Mouse (Mus musculus) ZHBTc4 (cell line): ENCODE measurements around the gene Cox5a.
A peak's percentile ranks its signal among the peaks of the same experiment; 100 is the strongest.

ENCODE experiments used
- DNase-seq: peaks from one replicate; pipeline ENCODE4 v3.0.0-alpha.2; 2011; ENCODE audit warnings: low read depth, low spot score

The Cox5a gene

DNA sequence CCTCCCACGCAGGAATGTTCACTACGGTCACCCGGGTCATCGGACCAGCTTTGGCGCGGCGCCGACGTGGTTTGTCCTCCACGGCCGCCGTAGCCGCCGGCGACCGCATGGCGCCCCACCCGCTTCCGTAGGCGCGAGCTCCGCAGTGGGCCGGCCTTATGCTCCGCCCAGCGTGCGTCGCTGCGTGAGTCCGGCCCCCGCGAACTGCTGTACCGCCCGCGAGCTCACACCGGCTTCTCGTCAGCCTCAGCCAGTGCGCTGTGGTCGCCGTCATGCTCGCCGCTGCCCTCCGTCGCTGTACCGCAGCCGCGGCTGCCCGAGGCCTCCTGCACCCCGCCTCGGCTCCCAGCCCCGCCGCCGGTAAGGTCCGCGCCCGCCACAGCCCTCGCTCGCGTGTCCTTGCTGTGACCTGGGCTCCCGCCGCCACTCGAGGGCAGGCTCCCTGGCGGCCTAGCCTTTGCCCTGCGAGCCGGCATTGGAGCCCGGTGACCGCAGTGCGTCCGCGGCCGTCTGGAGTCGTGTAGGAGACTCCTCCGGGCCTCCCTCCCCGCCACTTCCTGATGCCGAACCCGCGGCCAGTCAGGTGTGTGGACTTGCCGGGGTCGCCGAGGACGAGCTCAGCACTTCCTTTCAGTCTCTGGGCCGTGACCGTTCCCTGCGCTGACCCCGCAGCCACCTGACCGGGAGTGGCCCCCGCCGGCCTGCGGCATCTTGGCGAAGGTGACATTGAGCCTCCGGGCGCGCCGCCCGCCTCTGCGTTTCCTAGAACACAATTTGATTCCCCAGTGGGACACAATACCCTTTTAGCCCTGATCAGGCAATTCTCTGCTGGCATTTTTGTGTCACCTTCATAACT lies at the start of gene Cox5a:
TSS of gene Cox5a (plus strand) at position 219 of the 856 bp plus-strand sequence.
- peak; percentile 97 for DNase-seq

DNA sequence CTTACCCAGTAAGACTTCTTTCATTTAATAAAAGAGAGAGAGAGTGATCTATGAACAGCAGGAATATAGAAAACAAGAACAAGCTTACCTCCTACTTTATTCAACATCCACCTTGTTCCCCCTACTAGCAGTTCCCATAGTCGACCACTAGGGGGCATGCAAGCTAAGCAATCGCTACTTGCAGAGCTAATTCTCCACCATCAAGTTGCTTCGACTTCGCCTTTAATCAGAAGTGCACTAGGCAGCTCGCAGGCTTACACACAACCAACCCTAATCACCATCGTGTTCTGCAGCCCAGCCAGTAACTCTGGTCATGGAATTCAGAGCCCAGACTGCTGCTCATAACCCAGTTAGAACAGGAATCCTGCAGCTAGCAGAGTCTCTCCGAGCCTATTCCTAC lies 35.3 kb upstream of the Cox5a start:
- DNase-seq = peak; percentile 90

DNA sequence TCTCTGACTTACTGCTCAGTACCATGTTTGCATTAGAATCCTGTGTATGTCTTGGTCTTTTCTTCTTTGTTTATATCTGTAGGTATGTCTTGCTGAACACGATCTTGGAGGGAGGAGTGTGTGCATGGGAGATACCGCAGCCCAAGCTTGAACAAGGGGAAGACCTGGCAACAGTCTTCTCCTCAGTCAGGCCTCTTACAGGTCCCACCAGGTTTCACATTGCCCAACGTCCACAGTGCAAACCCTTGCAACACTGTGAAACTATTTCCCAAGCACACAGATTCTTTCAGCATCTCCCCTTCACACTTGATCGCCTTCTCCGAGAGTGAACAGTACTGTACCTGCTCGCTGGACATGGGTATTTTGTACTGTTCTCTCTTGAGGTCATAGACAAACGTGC lies 33.3 kb upstream of the Cox5a start:
- no peak for DNase-seq

- DNase-seq = no peak
Measured at GRCm38 (mm10) chr9:57493532-57493931, 27.5 kb upstream of the Cox5a start.

GRCm38 (mm10) chr9:57494970-57495369 lies 26.1 kb upstream of the Cox5a start:
- DNase-seq = peak; percentile 80

- DNase-seq = no peak
Measured at GRCm38 (mm10) chr9:57497236-57497635, 23.8 kb upstream of the Cox5a start.

DNA sequence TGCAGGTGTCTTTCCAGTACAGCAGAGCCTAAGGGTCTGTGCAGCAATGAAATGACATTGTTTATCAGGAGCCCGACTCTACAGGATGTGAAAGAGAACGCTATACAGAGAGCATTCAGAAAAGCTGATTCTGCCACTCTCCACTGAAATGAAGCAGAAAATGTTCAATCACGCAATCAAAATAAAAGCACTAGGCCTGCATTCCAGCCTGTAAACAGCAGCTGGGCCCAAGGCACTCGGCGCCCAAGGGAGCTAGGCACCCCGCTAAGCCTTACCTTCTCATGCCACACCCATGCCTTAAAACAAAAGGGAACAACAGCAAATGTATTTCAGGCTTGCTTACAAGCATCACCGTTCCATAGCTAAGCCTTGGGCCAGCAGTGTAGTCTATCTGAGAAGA lies 22.5 kb upstream of the Cox5a start:
- peak; percentile 55 for DNase-seq

- no peak for DNase-seq
Measured at GRCm38 (mm10) chr9:57501452-57501851, 19.6 kb upstream of the Cox5a start.

DNA sequence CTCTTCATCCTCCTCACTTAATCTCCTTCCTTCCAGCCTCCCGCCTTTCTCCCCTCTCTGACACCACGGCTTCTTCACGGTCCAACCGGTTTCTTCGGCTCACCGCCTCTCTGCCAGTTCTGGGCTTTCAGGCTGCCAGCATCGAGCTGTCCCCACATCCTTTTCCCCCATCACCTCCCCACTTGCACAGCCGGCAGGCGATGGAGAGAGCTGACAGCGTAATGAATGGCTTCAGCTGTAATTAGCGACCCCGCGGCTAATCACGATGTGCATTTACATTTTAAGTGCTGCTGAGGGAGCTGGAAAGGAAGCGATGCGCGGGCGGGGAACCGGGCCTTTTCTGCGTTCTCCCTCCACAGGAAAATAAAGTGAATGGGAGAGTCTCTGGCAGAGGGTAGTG lies 19.2 kb upstream of the Cox5a start:
- no peak for DNase-seq

DNA sequence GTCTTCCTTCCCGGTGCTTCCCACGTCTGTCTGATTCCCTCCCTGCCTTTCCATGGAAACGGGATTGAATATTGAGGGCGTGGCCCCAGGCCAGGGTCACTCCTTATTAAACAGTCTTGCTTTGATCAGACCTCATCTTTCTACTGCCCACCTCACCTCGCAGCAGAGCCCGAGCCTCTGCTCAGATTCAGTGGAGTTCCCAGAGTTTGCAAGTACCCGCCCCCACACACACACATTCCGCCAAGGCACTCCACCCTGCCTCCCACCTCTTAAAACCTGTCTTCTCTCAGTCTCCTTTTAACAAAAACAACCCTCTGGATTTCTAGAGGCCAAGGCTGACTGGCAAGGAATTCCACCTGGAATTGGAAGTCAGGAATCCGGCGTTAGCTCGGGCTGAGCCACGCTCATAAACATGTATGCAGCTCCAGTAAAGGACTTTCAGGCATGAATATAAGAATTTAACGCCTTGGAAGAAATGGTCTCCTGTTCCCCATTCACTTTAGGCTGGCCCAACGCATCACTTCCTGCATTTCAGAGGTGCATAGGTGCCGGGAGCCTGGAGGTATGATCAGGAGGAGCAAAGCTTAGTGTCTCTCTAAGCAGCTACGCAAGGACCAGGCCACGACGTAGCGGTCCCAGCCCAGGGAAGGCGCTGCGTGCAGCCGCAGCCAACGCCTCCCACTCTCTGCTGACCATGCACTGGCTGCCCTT lies 18.0 kb upstream of the Cox5a start:
- DNase-seq = peak; percentile 69

DNA sequence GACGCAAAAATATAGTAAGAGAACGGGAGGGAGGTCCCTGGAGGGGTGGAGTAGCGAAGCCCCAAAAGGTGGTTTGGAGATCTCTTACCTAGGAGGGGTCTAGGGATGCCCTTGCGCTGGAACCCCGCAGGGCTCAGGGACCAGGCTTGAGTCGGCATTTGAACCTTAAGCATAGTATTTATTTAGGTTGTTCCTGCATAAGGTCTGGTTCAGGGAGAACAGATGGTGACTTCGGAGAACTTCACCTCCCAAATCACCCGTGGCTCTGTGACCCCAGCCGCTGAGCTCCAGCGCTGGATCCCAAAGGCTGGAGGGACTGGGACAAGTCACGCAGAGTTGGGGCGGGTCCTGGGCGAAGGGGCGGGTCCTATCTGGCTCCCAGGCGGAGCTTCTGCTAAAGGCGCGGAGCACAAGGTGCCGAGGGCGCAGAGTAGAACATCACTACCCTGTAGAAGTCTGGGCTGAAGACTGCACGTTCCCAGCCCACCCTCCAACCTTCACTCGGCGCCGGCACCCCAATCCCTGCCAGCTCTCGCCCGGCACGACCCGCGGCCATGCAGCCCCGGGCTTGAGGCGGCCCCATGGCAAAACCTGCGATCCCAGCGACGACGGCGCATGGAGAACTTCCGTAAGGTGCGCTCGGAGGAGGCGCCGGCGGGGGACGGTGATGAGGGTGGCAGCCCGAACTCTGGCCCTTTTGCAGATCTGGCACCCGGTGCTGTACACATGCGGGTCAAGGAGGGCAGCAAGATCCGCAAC lies 17.3 kb upstream of the Cox5a start, which contains the start of gene Rpp25:
TSS of gene Rpp25 (plus strand) at position 405 of the 759 bp plus-strand sequence.
- peak; percentile 96 for DNase-seq

DNA sequence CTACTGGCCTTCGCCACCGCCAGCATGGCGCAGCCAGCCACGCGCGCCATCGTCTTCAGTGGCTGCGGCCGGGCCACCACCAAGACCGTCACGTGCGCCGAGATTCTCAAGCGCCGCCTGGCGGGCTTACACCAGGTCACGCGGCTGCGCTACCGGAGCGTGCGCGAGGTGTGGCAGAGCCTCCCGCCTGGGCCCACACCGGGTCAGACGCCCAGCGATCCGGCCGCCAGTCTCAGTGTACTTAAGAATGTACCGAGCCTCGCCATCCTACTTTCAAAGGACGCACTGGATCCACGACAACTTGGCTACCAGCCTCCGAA lies 16.7 kb upstream of the Cox5a start:
- peak; percentile 96 for DNase-seq

DNA sequence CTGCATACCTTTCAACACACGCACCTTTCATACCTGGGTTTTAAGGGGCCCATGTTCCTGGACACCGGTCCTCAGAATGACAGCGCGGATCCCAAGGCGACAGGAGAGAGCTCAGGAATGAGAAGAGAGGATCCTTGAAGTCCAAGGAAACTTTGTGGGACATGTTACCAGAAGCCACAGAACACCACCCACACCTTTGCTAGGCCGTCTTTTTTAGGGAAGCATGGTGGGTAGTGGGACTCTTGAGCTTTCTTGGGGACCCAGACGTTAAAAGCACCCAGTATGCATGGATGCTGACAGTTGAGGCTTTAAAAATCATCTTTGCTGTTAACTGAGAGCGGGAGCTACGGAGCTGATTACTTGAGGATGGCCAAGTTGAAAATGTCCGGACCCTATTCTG lies 16.2 kb upstream of the Cox5a start:
- no peak for DNase-seq

- peak; percentile 48 for DNase-seq
Measured at GRCm38 (mm10) chr9:57505700-57506099, 15.4 kb upstream of the Cox5a start.

GRCm38 (mm10) chr9:57510577-57510976 lies 10.5 kb upstream of the Cox5a start:
- peak; percentile 85 for DNase-seq

DNA sequence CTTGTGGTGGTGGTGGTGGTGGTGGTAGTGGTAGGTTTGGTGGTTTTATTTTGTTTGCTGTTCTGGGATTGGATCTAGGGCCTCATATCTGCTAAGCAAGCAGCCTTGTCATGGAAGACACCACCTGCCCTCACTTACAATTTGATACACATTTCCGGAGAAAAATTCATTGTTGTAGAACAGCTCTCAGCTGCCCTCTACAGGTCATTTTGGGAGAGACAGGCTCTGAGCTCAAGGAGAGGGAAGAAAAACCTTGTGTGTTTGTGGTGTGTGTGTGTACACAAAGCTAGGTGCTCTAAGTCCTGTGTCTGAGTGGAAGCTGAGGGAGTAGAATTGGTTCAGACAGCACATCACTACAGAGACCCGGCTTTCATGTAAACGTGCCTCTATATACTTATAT lies 4.0 kb upstream of the Cox5a start:
- peak; percentile 75 for DNase-seq

GRCm38 (mm10) chr9:57520375-57521055 lies 559 bp upstream of the Cox5a start:
- peak; percentile 64 for DNase-seq

DNA sequence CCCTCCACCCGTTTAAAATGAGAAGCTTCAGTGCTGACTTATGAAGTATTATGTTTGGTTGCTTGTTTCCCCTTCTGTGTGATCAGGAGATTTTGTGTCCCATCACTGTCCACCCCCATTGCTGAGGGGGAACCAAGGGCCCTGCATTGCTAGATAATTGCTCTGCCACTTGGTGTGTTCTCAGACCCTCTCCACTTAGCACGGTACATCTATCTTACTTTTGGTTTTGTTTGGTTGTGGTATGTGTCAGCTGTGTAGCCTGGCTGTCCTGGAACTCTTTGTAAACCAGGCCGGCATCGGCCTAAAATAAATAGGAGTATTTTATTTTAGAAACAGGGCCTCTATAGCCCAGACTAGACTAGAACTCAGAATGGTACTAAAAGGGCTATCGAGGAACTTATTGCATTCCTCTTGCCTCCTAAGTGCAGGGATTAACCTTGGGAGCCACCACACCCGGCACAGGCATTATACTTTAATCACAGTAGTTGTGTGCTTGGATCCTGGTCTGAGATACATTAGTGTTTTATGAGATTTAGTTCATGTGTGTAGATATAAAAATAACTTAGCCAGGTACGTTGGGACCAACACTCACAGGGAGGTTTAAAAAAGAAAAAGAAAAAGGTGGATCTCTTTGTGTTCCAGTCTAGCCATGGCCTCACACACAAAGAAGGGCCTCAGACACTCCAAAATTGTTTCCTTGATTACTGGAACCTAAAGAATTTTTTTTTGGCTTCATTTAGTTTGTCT lies 1.2 kb downstream of the Cox5a start:
- peak; percentile 49 for DNase-seq

- peak; percentile 71 for DNase-seq
Measured at GRCm38 (mm10) chr9:57522861-57523246, 1.8 kb downstream of the Cox5a start.

- DNase-seq = peak; percentile 87
Measured at GRCm38 (mm10) chr9:57523754-57524153, 2.7 kb downstream of the Cox5a start.

DNA sequence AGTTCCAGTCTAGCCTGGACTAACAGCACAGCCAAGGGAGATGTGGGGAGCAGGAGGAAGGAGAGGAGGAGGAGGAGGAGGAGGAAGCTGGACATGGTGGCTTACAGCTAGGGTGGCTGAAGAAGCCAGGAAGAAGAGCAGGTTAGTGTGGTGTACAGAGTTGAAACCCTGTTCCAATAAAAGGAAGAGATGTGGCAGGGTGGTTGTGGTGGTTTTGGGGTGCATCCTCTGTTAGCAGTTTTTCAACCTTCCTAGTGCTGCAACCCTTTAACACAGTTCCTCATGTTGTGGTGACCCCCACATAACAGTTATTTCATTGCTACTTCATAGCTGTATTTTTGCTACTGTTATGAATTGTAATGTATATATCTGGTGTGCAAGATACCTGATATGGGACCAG lies 3.4 kb downstream of the Cox5a start:
- DNase-seq = no peak
